Mouse (Mus musculus): ENCODE measurements around the gene Ccdc141.

GRCm38 (mm10) chr2:77170633-77171105 is at the start of gene Ccdc141:
- TF ChIP-seq CTCF (IDR thresholded peaks at IDR 0.05; ENCODE audit: borderline replicate concordance, insufficient read depth, low read length) (no peak), POLR2A (IDR thresholded peaks at IDR 0.05; ENCODE audit: low read depth, low read length) (no peak)
